Mouse (Mus musculus) kidney, postnatal 4 days (tissue): ENCODE measurements at regions not wholly inside any gene's neighbourhood (a gene's known extent, or its start where the extent isn't known, plus 50 kb on each side); places are given as distances from the start of the nearest gene placed in this dataset.
A peak's percentile ranks its signal among the peaks of the same experiment; 100 is the strongest.
"Not testable (repeated sequence)": the region's sequence is repeated elsewhere in the genome, so short reads cannot be mapped to it uniquely, and the experiment has no call there.

Experiments used
- DNase-seq, 2 experiments: peaks; one replicate each; pipeline ENCODE4 v3.0.0; 2021; ENCODE audit warnings: mixed read lengths in 2 of 2

DNA sequence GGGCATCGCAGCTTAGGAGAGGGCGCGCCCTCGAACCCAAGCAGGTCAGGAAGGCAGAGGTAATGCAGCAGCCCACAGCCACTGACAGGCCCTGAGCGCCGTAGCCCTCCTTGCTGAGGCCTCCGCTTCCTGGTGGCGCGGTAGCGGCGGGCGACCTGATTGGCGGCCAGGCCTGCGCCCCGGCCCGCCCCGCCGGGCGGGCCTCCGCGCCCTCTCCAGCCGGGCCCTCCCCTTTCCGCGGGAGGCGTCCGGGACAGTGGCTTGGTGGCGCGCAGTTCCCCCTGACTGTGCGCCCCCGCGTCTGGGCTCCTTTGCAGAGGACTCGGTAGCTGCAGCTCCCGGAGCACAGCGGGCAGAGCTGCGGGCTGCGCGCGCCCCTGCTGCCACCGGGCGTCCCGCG, 242.1 kb downstream of the Gm21863 start:
- peak; percentile 52 to 68 for DNase-seq

- DNase-seq = peak; percentile 15 to 37
Measured at GRCm38 (mm10) chr12:20196905-20197304, 242.6 kb downstream of the Gm21863 start.

GRCm38 (mm10) chr12:20223921-20224320, 269.6 kb downstream of the Gm21863 start:
- not testable (repeated sequence) for DNase-seq

DNA sequence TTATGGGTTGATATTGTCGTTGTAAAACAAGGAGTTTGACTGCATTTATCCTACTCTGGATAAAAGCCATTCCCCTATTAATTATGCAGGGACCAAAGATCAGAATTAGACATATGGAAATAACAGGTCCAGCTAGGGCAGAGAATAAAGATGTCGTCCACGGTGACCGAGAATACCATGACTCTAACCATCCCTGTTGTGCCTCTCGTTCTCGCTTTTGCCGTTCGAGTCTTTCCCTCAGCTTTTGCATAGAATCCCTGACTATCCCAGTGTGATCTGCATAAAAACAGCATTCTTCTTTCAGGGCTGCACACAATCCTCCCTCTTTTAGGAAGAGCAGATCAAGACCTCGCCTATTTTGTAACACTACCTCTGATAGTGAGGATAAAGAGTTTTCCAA, 272.5 kb downstream of the Gm21863 start:
- not testable (repeated sequence) for DNase-seq

DNA sequence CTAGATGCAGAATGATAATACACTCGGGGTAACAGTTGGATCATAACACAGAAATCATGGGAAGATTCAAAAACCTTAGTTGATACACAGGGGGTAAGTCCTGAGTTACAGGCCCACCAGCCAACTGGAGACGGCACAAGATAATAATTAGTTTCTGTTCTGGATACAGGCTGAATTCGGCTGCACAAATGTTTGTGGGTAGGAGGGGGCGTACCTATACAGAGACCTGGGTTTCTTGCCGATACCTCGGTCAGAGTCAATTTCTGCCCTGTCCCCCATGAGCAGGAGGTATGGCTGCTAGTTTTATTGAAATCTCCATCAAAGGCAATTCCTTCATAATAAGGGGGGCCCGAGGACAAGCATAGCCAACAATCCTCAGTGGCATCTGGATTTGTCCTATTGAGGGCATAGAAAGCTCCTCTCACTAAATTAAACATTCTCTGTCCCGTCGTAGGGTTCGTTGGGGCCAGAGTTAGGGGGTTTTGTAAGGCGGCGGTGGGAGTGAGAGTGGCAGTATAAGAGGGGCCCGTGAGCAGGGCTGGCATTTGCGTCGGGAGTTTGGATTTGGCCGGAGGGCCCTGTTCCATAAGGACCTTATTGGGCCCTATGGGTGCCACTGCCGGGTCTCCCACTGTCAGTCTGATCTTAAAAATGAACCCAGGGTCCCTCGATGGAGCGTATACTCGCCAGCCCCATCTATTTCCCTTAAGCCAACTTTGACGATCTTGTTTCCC, 273.3 kb downstream of the Gm21863 start:
- DNase-seq = peak in 1 of 2 experiments; percentile 1

GRCm38 (mm10) chr12:20228321-20228999, 274.2 kb downstream of the Gm21863 start:
- DNase-seq = not testable (repeated sequence)

DNA sequence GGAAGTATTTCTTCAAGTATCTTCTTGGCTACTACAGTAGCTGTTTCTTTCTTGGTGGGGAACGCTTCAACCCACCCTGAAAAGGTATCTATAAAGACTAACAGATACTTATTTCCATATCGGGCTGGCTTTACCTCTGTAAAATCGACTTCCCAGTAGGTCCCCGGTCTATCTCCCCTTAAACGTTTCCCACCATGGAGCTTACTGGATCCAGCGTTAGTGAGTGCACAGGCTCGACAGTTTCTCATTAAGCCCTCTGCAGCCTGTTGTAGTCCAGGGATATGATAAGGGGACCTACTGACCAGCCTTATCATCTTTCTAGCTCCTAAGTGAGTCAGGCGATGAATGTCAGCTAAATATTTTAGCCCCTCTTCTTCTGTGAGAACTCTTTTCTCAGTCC, 275.1 kb downstream of the Gm21863 start:
- DNase-seq = not testable (repeated sequence)

GRCm38 (mm10) chr12:20230141-20230892, 276.0 kb downstream of the Gm21863 start:
- peak in 1 of 2 experiments; percentile 1 for DNase-seq

- DNase-seq = peak in 1 of 2 experiments; percentile 2
Measured at GRCm38 (mm10) chr12:20230893-20231235, 276.6 kb downstream of the Gm21863 start.

DNA sequence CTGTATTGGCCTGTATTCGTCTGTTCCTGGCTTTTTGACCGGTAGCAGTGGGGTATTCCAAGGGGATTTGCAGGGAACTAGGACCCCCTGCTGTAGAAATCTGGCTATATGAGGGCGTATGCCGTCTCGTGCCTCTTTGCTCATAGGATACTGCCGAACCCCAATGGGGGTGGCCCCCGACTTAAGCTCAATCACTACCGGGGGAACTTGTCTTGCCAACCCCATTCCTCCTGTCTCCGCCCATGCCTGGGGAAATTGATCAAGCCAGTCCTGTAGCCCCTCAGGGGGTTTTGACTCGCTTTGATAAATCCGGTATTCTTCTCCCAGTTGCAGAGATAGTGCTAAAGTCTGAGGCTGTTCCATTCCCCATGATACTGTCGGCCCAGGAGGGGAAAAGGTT, 277.2 kb downstream of the Gm21863 start:
- DNase-seq = peak in 1 of 2 experiments; percentile 5

DNA sequence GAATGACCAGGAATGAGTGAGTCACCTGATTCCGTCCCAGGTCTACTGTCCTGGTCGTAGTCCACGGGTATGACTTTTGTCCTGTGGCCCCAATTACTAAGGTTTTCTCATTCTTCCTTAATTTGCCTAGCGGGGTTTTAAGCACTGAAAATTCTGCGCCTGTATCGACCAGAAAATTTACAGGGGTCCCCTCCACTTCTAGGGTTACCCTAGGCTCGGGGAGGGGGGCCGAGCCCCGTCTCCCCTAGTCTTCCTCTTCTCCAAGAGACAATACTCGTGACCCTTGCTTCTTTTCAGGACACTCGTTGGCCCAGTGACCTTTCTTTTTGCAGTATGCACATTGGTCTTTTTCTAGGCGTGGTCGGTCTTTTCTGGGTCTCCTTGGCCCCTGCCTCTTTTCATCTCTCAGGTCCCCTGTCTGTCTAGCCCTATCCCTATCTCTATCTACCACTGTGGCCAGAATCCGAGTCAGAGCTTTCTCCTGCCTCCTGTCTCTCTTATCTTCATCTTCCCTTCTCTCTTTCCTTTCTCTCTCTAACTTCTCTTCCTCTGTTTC, 277.8 kb downstream of the Gm21863 start:
- peak in 1 of 2 experiments; percentile 1 for DNase-seq

GRCm38 (mm10) chr12:20232746-20233453, 278.6 kb downstream of the Gm21863 start:
- DNase-seq = peak in 1 of 2 experiments; percentile 3

- DNase-seq = peak in 1 of 2 experiments; percentile 2
Measured at GRCm38 (mm10) chr12:20233454-20233831, 279.1 kb downstream of the Gm21863 start.

DNA sequence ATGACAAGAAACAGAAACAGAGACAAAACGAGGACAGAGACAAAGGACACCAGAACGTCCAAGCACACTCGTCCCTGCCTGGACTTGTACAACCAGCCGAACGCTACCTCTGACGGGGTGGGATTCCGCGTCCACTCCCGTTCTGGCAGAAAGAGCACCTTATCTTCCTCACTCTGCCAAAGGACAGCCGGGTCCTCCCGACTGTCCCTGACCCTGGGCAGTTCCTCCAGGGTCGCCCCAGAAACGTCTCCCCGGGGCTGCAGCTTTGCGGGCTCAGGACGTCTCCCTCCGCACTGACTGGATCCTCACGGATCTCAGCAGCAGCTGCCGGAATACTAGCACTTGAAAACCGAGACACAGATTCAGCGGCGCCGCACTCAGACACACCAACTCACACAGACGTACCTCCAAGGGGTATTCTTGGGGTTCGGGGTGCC, 279.6 kb downstream of the Gm21863 start:
- DNase-seq = peak in 1 of 2 experiments; percentile 10
